Comparison of ENCODE assay signal across 23 mouse cellular contexts in the genomic region with DNA sequence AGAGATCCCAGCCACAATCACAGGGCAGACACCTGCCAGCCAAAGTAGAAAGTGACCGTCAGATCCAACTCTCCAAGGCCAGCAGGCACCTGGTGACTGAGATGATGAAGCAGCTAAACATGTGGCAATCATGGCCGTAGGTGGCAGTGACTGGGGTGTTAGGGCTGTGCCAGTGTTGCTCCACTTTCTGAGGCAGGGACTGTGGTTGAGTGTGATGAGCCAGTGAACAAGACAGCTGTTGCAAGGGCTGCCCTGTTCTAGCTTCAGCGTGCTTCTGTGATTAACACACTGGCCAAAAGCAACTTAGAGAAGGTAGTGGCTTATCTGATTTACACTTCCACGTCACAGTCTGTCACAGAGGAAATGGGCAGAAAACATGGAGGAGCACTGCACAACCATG.
"Had no signal": no experiment of that assay in that cellular context is flagged by ENCODE, and none has a peak within 500 bp of the region (broad histone marks: within the 10 kb centered on the region; RNA-seq: fewer than 3 reads in every experiment).

No protein-coding gene starts in this region.

- DNase-seq: gastrocnemius, postnatal 10 days; gastrocnemius, postnatal 25 days; heart, adult 18-20 months; heart, postnatal 14 days; heart, postnatal 36 days; kidney, adult 11 months; kidney, adult 2 months; kidney, adult 9 months; kidney, postnatal 10 days; kidney, postnatal 4 days had no signal

- ATAC-seq: hindbrain, postnatal 0 days; intestine, embryonic 16.5 days; liver, embryonic 12.5 days had no signal

- H3K4me1 ChIP-seq: heart, embryonic 13.5 days; heart, embryonic 15.5 days; hindbrain, embryonic 13.5 days; hindbrain, embryonic 15.5 days; kidney, embryonic 15.5 days; limb, embryonic 10.5 days; limb, embryonic 12.5 days; liver, embryonic 12.5 days had no signal

- H3K9ac ChIP-seq: heart, embryonic 13.5 days; heart, embryonic 15.5 days; hindbrain, embryonic 13.5 days; hindbrain, embryonic 15.5 days; kidney, embryonic 15.5 days; limb, embryonic 12.5 days; liver, embryonic 12.5 days; liver, embryonic 14.5 days had no signal

- H3K9me3 ChIP-seq: heart, embryonic 15.5 days; hindbrain, embryonic 15.5 days; kidney, embryonic 15.5 days; limb, embryonic 10.5 days; liver, embryonic 12.5 days had no signal

- H3K27me3 ChIP-seq: heart, embryonic 13.5 days; heart, embryonic 15.5 days; hindbrain, embryonic 13.5 days; hindbrain, embryonic 15.5 days; kidney, embryonic 15.5 days had no signal

- H3K4me3 ChIP-seq: heart, embryonic 13.5 days; heart, embryonic 15.5 days; hindbrain, embryonic 13.5 days; hindbrain, embryonic 15.5 days; kidney, embryonic 15.5 days; layer of hippocampus, adult 2 months; limb, embryonic 10.5 days; limb, embryonic 12.5 days; liver, embryonic 12.5 days had no signal

- H3K36me3 ChIP-seq: heart, embryonic 13.5 days; heart, embryonic 15.5 days; hindbrain, embryonic 13.5 days; hindbrain, embryonic 15.5 days; kidney, embryonic 15.5 days; limb, embryonic 10.5 days; limb, embryonic 12.5 days; liver, embryonic 12.5 days had no signal

- H3K27ac ChIP-seq: heart, embryonic 13.5 days; heart, embryonic 15.5 days; hindbrain, embryonic 13.5 days; hindbrain, embryonic 15.5 days; hindbrain, postnatal 0 days; kidney, embryonic 15.5 days; layer of hippocampus, adult 2 months; limb, embryonic 10.5 days; limb, embryonic 12.5 days; liver, embryonic 12.5 days; liver, embryonic 14.5 days had no signal

- H3K4me2 ChIP-seq: heart, embryonic 11.5 days; heart, embryonic 13.5 days; heart, embryonic 15.5 days; hindbrain, embryonic 13.5 days; hindbrain, embryonic 15.5 days; kidney, embryonic 15.5 days; limb, embryonic 12.5 days; liver, embryonic 12.5 days had no signal
